Mouse (Mus musculus) liver, embryonic 16.5 days (tissue): ENCODE data around the gene Insl3. TPM values are rescaled to one million over a fixed set of nuclear protein-coding genes. Genes with fewer than 3 reads are reported as not detected.

Experiments used
- ATAC-seq: fragments of 200-750 bp; cut with Nextera tagmentation; 2 replicates; pipeline ENCODE4 v1.8.0; 2017; ENCODE audit warnings: low read depth, mild to moderate bottlenecking, moderate number of reproducible peaks, moderate library complexity
- H3K27ac ChIP-seq: fragments of 300-500 bp; sonication (generic); 2 replicates; pipeline ENCODE4 v1.5.1; 2014; ENCODE audit warnings: mild to moderate bottlenecking, low read length
- H3K27me3 ChIP-seq: fragments of 300-500 bp; sonication (generic); 2 replicates; pipeline ENCODE4 v1.6.1; 2014; ENCODE audit warnings: low read depth, low read length, mixed read lengths; ENCODE audit not compliant: control insufficient read depth, insufficient read depth
- H3K36me3 ChIP-seq: fragments of 300-500 bp; sonication (generic); 2 replicates; pipeline ENCODE4 v1.6.1; 2014; ENCODE audit warnings: mild to moderate bottlenecking; ENCODE audit not compliant: control insufficient read depth, insufficient read depth
- H3K4me1 ChIP-seq: fragments of 300-500 bp; sonication (generic); 2 replicates; pipeline ENCODE4 v1.6.1; 2014; ENCODE audit warnings: low read depth, low read length, mixed read lengths; ENCODE audit not compliant: control insufficient read depth
- H3K4me2 ChIP-seq: fragments of 300-500 bp; sonication (generic); 2 replicates; pipeline ENCODE4 v1.6.1; 2014; ENCODE audit warnings: low read depth, low read length, mixed read lengths
- H3K4me3 ChIP-seq: fragments of 300-500 bp; sonication (generic); 2 replicates; pipeline ENCODE4 v1.5.1; 2014; ENCODE audit warnings: low read depth, mild to moderate bottlenecking, low read length
- H3K9ac ChIP-seq: fragments of 300-500 bp; sonication (generic); 2 replicates; pipeline ENCODE4 v1.6.1; 2014; ENCODE audit warnings: low read depth, low read length
- H3K9me3 ChIP-seq: fragments of 300-500 bp; sonication (generic); replicated peaks from 2 replicates; pipeline ENCODE4 v1.6.1; 2016; ENCODE audit warnings: low read length; ENCODE audit not compliant: control insufficient read depth
- WGBS: fragments of 180-500 bp; shearing (Covaris S2); extraction: QIAGEN DNeasy Blood & Tissue Kit; methylation state at CpG from one replicate; pipeline ENCODE4 v1.1.7; 2014; ENCODE audit not compliant: insufficient replicate concordance; 5-methylcytosine and 5-hydroxymethylcytosine counted together
- polyA plus RNA-seq: library from polyadenylated mRNA; unstranded; fragments of >200 nt; fragmentation: Nextera tagmentation; extraction: Ambion mirVana; gene quantifications from 2 replicates; pipeline ENCODE4 v1.2.1, GENCODE M21; 2015

The Insl3 gene
- polyA plus RNA-seq, result 1.6 and 2.2 TPM in 2 replicates

- no peaks in the 10 kb centered on the region for H3K4me1 ChIP-seq
- no peak within 1 kb of the TSS for H3K27ac ChIP-seq
- no peak within 1 kb of the TSS for H3K4me2 ChIP-seq
- WGBS, result 14% methylated on average over 33 of the region's 33 CpGs
- H3K27me3 ChIP-seq, result peaks cover 96% of the 10 kb centered on the region
- H3K4me3 ChIP-seq, result no peak within 1 kb of the TSS
- H3K9ac ChIP-seq, result no peak within 1 kb of the TSS
- H3K9me3 ChIP-seq, result no peaks in the 10 kb centered on the region
- ATAC-seq, result no peak
- no peaks in the 10 kb centered on the region for H3K36me3 ChIP-seq
These were observed at the start of gene Insl3 for GRCm38 (mm10) chr8:71689028-71689427. Insl3 (plus strand) TSS chr8:71689214.

GRCm38 (mm10) chr8:71639318-71639717, 49.7 kb upstream of the Insl3 start:
- ATAC-seq, result no peak
- Histone ChIP-seq H3K27ac (no peak overlapping the region), H3K4me1 (peaks cover 2% of the 10 kb centered on the region), H3K9ac (no peak overlapping the region), H3K36me3 (no peaks in the 10 kb centered on the region), H3K4me3 (no peak overlapping the region), H3K9me3 (no peaks in the 10 kb centered on the region), H3K4me2 (no peak overlapping the region), H3K27me3 (peaks cover 7% of the 10 kb centered on the region)
- 45% methylated on average over 4 of the region's 4 CpGs for WGBS

GRCm38 (mm10) chr8:71645510-71645909, 43.5 kb upstream of the Insl3 start:
- Histone ChIP-seq H3K4me2 (no peak overlapping the region), H3K36me3 (no peaks in the 10 kb centered on the region), H3K4me3 (no peak overlapping the region), H3K9me3 (no peaks in the 10 kb centered on the region), H3K27me3 (no peaks in the 10 kb centered on the region), H3K9ac (no peak overlapping the region), H3K4me1 (no peaks in the 10 kb centered on the region), H3K27ac (no peak overlapping the region)
- 64% methylated on average over 9 of the region's 9 CpGs for WGBS
- ATAC-seq, result no peak

- no peak overlapping the region for H3K4me3 ChIP-seq
- H3K4me1 ChIP-seq, result peaks cover 4% of the 10 kb centered on the region
- H3K27ac ChIP-seq, result no peak overlapping the region
- peak; percentile 32; the same call in 1 of the 2 replicates for ATAC-seq
- H3K9me3 ChIP-seq, result no peaks in the 10 kb centered on the region
- no peaks in the 10 kb centered on the region for H3K36me3 ChIP-seq
- H3K4me2 ChIP-seq, result peak overlapping the region; percentile 30; the same call in 1 of the 2 replicates
- WGBS, result 2% methylated on average over 24 of the region's 24 CpGs
- H3K27me3 ChIP-seq, result peaks cover 44% of the 10 kb centered on the region
- no peak overlapping the region for H3K9ac ChIP-seq
These were observed 34.4 kb upstream of the Insl3 start for GRCm38 (mm10) chr8:71654600-71654999.

- no peak overlapping the region for H3K4me2 ChIP-seq
- no peak overlapping the region for H3K9ac ChIP-seq
- no peak overlapping the region for H3K27ac ChIP-seq
- no peaks in the 10 kb centered on the region for H3K9me3 ChIP-seq
- peaks cover 4% of the 10 kb centered on the region for H3K4me1 ChIP-seq
- ATAC-seq, result no peak
- peaks cover 56% of the 10 kb centered on the region for H3K27me3 ChIP-seq
- H3K36me3 ChIP-seq, result no peaks in the 10 kb centered on the region
- H3K4me3 ChIP-seq, result no peak overlapping the region
- WGBS, result 22% methylated on average over 9 of the region's 9 CpGs
These were observed 31.2 kb upstream of the Insl3 start for GRCm38 (mm10) chr8:71657816-71658215.

- Histone ChIP-seq H3K4me2 (peak overlapping the region; percentile 17; the same call in 1 of the 2 replicates), H3K27ac (no peak overlapping the region), H3K27me3 (peaks cover 54% of the 10 kb centered on the region), H3K9me3 (no peaks in the 10 kb centered on the region), H3K9ac (no peak overlapping the region), H3K4me1 (peaks cover 4% of the 10 kb centered on the region), H3K36me3 (no peaks in the 10 kb centered on the region), H3K4me3 (no peak overlapping the region)
- no peak for ATAC-seq
- 18% methylated on average over 17 of the region's 17 CpGs for WGBS
These were observed 30.4 kb upstream of the Insl3 start for GRCm38 (mm10) chr8:71658515-71659049.

GRCm38 (mm10) chr8:71659751-71660150, 29.3 kb upstream of the Insl3 start:
- no peaks in the 10 kb centered on the region for H3K9me3 ChIP-seq
- H3K4me3 ChIP-seq, result no peak overlapping the region
- WGBS, result 31% methylated on average over 1 of the region's 1 CpGs
- H3K9ac ChIP-seq, result no peak overlapping the region
- H3K36me3 ChIP-seq, result no peaks in the 10 kb centered on the region
- no peak for ATAC-seq
- peaks cover under 1% of the 10 kb centered on the region for H3K4me1 ChIP-seq
- H3K27ac ChIP-seq, result no peak overlapping the region
- no peak overlapping the region for H3K4me2 ChIP-seq
- peaks cover 43% of the 10 kb centered on the region for H3K27me3 ChIP-seq

- peaks cover 36% of the 10 kb centered on the region for H3K27me3 ChIP-seq
- no peaks in the 10 kb centered on the region for H3K36me3 ChIP-seq
- H3K27ac ChIP-seq, result no peak overlapping the region
- peak; percentile 40 for ATAC-seq
- H3K9me3 ChIP-seq, result no peaks in the 10 kb centered on the region
- no peak overlapping the region for H3K4me3 ChIP-seq
- H3K4me1 ChIP-seq, result peaks cover 5% of the 10 kb centered on the region
- no peak overlapping the region for H3K4me2 ChIP-seq
- no peak overlapping the region for H3K9ac ChIP-seq
- WGBS, result 12% methylated on average over 36 of the region's 36 CpGs
These were observed 28.5 kb upstream of the Insl3 start for GRCm38 (mm10) chr8:71660325-71661120.
